Mouse (Mus musculus) urinary bladder, postnatal 4 days (tissue): ENCODE results near the gene Cnot8.
A peak's percentile ranks its signal among the peaks of the same experiment; 100 is the strongest.

Source experiments
- DNase-seq, 2 experiments: peaks; one replicate each; pipeline ENCODE4 v3.0.0; 2021 to 2022; ENCODE audit warnings: low spot score in 2 of 2

Gene Cnot8

DNA sequence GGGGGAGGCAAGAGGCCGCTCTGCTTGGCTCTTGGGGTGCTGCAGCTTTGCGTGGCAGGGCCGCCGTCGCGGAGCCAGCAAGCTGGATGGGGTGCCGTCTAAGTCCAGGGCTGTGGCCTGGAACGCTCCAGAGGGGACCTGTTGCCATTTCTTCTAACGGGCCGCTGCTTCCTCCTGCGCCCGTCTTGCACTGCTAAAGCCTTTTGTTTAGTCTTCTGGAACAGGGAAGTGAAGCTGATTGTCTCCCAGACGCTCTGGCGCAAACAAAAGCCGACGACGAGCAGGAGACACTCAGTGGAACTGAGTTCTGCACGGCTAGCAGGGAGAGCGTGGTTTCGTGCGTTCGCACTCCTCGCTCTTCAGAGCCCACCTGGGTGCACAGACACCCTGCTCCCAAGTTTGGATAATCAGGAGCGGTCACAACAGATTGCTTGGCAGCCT lies 418 bp downstream of the Cnot8 start:
- no peak for DNase-seq

GRCm38 (mm10) chr11:58107009-58107408 lies 3.1 kb downstream of the Cnot8 start:
- no peak for DNase-seq

DNA sequence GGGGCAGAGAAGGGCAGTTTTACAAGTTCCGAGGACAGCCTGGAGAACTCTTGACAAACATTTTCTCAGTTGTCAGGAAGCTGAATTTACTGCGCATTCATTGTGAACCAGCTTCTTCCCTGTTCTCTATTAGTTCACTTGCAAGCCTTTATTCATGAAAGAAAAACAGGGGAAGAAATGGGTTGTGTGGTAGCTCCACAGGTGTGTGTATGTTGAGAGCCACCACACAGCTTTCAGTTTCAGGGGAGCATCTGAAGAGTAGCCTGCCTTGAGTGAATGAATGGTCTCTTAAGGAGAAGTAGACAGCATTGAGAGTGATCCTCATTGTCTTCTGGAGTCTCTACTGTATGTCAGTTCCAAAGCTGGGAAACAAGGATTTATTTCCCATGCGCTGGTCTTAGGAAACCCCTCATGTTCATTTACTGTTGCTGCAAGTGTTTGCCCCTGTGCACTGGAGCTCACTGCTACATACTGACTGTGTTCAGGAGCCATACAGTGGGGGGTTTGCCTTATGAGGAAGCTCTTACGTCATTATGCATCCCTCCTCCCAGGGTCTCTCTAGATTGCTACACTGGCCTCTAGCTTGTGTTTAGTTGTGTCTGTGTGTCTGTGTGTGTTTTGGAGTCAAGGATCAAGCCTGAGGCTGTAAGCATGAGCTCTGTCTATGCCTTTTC lies 3.8 kb downstream of the Cnot8 start:
- no peak for DNase-seq

- no peak for DNase-seq
Observed at GRCm38 (mm10) chr11:58116560-58116959, 12.6 kb downstream of the Cnot8 start.

DNA sequence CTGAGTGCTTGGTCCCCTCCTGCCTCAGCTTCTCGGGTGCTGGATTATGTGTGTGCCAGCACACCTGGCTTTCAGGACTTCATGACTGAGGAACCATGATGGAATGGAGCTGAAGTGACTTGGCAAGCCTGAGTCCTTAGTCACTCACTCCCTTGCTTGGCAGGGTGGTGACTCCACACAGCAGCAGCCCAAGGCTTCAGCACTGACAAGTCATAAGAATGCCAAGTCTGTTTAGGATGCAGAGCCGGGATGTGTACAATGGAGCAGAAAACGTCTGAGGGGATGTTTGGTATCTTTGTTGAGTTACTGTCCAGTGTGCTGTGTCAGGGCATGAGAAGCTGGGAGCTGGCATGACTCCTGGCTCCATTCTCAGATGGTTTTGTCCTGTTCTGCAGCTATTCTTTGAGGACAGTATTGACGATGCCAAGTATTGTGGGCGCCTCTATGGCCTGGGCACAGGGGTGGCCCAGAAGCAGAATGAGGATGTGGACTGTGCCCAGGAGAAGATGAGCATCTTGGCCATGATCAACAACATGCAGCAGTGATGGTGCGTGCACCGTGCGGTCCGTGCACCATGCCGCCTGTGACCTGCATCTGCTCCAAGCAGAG lies 13.2 kb downstream of the Cnot8 start:
- no peak for DNase-seq

DNA sequence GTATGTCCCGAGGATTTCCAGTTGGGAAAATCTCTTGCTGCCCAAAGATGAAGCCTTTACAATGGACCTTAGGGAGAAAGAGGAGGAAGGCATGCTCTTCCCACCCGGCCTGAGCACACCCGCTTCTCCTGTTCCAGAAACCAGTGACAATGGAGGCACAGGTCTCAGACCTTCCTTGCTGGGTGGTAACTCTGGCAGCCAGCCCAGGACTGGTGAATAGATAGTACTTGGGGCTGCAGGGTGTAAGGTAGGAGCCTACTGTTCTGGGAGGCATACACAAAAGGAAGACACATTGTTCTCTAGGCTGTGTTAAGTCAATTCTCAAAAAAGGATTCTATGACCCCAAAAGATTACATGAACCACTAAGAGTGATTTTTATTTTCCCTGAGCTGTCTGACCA lies 16.7 kb downstream of the Cnot8 start:
- DNase-seq, result no peak

DNA sequence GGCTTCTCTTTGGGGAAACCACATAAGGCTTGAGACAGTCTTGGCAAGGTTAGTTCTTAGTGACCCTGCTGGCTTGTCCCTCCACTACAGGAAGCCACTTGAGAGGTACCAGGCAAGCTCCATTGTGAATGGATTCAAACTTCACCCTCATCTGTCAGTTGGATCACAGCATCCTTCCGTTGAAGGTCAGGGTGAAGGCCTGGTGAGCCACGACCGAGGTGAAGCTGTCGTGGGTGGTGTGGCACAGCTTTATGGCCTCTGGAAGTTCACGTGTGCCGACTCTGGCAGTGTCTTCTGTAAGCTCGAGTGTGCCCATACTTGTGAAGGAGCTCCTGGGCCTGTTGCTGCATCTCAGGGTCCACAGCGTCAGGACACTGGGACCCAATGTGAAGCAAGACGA lies 17.4 kb downstream of the Cnot8 start:
- no peak for DNase-seq

DNA sequence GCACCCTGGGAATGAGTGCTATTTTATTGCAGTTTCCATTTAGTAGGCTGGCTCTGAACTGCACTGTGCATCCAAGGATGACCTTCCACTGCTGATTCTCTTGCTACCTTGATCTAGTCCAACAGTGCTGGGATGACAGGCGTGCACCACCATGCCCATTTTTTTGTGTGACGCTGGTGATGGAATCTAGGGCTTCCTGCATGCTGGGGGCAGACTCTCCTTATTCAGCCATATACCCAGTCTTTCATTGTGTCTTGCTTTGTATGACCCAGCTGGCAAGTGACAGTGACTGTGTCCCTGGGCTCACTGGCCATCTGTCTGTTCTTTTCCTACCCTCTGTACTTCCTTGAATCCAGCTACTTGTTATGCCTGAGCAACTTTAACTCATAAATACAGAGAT lies 19.8 kb downstream of the Cnot8 start:
- no peak for DNase-seq

GRCm38 (mm10) chr11:58125021-58125420 lies 21.1 kb downstream of the Cnot8 start:
- no peak for DNase-seq

DNA sequence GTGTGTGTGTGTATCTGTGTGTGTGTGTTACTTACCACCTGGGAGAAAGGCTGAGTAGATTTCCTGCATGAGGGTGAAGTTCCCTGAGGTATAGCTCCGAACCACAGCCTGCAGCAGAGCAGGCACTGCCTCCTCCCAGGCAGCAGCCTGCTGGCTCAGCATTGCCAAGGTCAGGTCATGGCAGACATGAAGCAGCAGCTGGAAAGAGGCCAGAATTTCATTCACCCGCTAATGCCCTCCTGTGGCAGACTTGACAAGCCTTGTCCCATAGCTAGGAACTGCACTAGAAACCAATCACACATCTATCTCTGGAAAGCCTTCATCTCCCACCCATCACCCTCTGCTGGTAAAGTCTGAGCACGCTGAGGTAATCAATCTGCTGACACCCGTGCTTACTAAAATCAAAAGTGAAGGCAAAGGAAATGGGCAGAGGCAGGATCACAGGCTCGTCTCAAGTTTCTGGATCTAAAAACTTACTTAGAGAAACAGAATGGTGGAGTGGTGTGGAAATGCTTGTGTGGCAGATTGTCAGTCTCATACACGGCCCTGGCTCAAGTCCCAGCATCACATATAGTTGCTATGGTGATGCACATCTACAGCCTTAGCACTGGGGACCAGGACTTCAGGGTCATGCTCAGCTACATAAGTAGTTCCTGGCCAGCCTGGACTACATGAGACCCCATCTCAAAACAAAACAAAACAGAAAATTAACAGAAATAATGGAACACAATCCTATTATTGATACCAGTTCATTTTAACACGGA lies 22.6 kb downstream of the Cnot8 start:
- peak in 1 of 2 experiments; percentile 40 for DNase-seq

DNA sequence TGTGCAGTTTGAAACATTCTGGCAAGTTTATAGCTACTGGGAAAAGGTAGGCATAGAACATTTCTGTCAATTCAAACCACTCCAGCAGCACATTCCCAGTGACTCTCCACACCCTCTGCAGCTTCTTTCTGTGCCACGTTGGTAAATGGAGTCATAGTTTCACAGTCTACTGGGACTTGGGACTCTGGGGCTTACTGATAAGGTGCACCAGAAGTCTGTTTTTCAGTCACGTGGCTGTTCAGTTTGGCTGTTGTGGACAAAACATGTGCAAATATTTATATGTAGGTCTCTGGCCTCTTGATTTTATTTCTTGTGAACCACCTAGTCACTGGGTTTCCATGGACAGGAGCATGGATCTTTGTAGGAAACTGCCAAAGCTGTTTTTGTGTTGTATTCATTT lies 23.6 kb downstream of the Cnot8 start:
- DNase-seq, result no peak

DNA sequence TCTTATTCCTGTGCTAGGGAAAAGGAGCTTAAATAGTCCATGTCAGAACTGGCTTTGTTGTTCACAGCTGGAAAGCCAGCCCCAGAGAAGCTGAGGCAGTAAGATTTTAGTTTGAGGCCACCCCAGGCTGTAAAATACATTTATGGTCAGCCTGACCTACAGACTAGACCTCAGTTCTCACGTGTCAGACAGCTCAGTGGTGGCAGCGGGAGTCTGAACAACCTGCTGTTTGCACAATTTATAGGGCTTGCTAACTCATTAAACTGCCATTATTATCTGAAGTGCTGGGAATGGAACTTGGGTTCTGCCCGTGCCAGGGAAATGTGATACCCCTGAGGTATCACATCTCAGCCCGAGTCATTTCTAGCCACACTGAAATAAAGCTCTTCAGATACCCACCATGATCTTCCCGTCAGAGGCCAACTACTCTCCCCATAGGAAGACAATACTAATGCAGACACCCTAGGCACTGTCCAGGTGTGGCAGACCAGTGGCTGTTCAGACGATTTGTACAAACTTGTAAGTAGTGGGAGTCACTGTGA lies 25.4 kb downstream of the Cnot8 start:
- no peak for DNase-seq

DNA sequence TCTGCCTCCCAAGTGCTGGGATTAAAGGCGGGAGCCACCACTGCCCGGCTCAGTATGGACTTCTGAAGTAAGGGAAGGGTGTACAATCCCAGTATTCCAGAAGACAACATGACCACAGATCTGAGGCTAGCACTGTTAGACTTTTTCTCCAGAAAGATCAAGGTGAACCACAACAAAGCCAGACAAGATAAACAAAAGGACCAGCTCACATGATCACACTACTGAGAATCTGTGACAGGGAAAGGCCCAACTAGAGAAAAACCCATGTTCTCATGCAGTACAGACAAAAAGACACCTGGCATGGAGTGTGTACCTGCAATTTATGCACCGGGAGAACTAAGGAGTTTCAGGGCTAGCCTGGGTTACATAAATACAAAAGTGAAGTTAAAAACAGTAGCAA lies 28.1 kb downstream of the Cnot8 start:
- no peak for DNase-seq

GRCm38 (mm10) chr11:58134869-58135268 lies 30.9 kb downstream of the Cnot8 start:
- no peak for DNase-seq

GRCm38 (mm10) chr11:58135296-58135695 lies 31.3 kb downstream of the Cnot8 start:
- DNase-seq, result no peak

DNA sequence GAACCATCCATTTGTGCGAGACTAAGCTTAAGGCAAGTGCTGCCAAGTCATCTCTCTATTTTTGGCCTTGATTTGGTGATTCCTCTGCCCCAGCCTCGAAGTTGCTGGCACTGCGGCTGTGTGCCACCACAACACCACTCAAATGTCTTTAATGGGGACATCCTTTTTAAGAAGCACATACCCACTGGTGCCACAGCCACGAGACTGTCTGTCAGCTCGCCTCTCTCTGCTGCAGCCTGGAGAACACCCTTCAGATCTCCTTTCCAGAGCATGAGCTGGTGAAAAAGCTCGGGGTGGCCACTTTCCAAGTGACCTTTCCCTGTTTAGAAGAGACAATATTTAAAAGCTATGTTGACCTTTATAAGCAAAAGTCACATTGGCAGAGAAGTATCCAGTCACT lies 32.7 kb downstream of the Cnot8 start:
- no peak for DNase-seq

DNA sequence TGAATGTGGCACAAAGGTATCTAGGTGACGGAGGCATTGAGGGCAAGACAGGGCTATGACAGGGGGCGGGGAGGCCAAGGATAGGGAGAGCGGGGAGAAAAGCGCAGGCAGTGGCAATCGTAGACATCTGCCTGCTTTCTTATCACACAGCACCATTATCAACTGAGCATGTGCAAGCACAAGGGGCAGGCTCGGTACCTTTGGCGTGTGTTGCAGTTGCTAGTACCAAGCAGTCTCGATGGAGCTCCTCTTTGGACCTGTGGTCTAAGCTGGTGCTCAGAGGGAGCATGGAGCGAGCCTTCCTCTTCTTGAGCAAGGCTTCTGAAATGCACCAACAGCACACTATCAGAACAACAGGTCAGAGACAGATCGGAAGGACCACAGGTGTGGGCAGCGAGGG lies 34.9 kb downstream of the Cnot8 start:
- DNase-seq, result no peak

- no peak for DNase-seq
Observed at GRCm38 (mm10) chr11:58139466-58139865, 35.5 kb downstream of the Cnot8 start.

DNA sequence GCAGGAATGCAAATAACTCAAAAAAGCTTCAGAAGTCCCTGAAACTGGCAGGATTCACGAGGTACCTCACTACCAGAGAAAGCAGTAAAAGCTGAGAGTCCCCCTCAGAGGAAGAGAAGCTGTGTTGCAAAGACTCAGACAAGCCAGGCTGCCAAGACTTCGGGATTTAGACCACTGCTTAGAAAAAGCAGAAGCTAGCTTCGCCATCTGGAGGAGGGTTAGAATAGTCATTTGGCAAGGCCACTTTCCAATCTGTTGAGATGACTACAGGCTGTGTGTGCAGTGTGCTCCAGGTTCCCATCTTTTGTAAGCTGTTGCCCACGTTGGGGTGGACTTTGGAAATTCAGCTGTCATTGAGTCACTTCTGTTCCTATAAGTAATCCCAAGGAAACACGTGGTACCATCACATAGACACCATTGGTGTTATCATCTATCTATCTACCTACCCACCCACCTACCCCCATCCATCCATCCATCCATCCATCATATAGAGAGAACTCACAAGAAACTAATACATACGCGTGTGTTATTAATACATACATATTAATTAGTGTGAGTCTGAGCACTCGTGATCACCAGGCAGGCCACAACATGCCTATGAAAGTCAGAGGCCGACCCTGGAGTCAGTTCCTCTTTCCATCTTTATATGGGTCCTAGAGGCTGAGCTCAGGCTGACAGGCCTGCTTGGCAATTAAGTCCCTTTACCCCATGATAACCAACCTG lies 39.9 kb downstream of the Cnot8 start:
- no peak for DNase-seq

DNA sequence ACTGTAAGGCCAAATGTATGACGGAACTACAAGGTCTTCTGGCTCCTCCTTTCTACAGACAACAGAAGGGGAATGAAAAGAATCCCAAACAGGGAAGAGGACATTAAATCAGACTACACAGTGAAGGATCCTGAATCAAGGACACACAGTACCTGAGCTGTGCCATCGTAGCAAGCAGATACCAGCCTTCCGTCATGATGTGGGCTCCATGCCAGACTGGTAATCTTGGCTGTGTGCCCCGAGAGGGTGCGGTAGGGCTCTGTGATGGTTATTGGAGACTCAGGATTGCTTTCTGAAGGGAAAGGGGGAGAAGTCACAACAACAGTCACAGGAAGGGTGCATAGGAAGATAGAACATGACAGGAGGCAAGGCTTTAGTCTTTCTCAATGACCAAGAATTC lies 42.3 kb downstream of the Cnot8 start:
- no peak for DNase-seq

GRCm38 (mm10) chr11:58155458-58155857 lies 51.5 kb downstream of the Cnot8 start:
- no peak for DNase-seq

DNA sequence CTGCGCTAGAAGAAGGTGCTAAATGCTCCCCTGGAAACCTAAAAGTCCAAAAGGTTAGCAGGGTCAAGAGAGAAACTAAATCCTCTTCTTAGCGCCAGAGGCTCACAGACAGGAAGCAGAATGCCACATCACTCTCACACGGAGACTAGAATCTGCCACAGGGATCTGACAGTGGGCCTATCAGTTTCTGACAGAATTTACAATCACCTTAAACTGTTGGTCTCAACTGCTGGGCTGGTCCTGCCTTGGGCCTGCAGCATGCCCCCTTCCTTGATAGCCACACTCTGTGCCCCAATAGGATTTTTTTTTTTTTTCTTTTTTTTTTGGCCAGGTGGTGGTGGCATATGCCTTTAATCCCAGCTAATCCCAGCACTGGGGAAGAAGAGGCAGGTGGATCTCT lies 52.9 kb downstream of the Cnot8 start:
- no peak for DNase-seq
